Mouse (Mus musculus) right cerebral cortex, postnatal 10 days (tissue): ENCODE results near the gene Tbl2.
A peak's percentile ranks its signal among the peaks of the same experiment; 100 is the strongest.

Experiments used
- DNase-seq, 2 experiments: peaks; one replicate each; pipeline ENCODE4 v3.0.0; 2021; ENCODE audit warnings: low spot score in 2 of 2

Gene Tbl2

DNA sequence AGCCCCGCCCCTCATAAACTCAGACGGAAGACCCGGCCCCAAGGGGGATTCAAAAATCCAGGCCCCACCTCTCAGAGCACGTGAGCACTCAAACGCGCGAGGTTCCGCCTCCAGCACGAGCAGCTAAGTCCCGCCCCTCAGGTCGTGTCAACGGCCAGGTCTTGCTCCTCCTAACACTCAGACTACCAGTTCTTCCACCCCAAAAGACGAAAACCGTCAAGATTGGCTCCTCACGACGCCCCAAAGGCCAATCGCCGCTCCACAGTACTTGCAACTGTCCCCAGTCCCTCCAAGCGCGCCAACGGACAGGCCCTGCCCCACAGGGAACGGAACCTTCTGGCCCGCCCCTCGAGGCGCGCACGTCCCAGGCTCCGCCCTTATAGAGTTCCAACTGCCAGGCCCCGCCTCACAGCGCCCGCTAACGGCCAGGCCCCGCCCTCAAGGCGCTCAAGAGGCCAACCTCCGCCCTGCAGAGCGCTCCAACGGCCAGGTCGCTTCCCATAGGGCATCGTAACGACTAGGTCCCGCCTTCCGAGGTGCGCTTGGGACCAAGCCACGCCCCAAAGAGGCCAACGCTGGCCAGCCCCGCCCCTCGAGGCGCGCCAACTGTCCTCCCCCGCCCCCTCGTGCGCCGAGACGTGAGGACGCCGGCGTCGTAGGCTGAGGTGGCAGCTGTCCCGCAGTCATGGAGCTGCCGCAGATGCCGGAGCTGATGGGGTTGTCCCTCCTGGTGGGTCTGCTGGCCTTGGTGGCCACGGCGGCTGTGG lies at the start of gene Tbl2:
Gene Tbl2, plus strand, starts transcription at position 605 of the 767 bp plus-strand sequence.
- DNase-seq: peak; percentile 98

DNA sequence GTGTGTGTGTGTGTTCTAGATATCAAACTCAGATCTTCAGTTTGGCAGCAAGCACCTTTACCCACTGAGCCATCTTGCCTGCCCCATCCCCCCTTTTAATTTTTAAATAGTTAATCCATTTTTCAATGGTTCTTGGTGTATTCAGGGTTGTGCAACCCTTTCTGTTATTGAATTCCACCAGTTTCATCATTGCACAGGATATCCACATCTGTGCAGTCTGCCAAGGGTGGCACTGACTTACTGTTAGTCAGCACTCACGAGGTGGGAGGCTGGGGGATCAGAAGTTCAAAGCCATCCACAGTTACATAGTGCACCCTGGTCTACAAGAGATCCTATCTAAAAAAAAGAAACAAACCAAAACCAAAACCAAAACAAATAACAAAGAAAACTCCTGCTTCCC lies 48.5 kb upstream of the Tbl2 start:
- DNase-seq: no peak

GRCm38 (mm10) chr5:135103999-135104660 lies 45.3 kb upstream of the Tbl2 start:
- no peak for DNase-seq

DNA sequence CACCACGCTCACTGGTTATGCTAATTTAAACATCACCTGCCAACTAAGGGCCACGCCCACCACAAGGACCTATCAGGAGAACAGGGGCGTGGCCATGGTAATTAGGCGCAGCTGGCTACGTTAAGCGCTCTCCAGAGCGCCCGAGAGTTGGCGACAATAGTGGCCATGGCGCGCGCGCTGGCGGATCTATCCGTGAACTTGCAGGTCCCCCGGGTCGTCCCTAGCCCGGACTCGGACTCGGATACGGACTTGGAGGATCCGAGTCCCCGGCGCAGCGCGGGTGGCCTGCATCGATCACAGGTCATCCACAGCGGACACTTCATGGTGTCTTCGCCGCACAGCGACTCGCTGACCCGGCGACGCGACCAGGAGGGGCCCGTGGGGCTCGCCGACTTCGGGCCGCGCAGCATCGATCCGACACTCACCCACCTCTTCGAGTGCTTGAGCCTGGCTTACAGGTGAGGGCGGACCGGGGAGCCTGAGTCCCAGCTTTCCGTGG lies 42.6 kb upstream of the Tbl2 start:
- peak; percentile 81 to 87 for DNase-seq

DNA sequence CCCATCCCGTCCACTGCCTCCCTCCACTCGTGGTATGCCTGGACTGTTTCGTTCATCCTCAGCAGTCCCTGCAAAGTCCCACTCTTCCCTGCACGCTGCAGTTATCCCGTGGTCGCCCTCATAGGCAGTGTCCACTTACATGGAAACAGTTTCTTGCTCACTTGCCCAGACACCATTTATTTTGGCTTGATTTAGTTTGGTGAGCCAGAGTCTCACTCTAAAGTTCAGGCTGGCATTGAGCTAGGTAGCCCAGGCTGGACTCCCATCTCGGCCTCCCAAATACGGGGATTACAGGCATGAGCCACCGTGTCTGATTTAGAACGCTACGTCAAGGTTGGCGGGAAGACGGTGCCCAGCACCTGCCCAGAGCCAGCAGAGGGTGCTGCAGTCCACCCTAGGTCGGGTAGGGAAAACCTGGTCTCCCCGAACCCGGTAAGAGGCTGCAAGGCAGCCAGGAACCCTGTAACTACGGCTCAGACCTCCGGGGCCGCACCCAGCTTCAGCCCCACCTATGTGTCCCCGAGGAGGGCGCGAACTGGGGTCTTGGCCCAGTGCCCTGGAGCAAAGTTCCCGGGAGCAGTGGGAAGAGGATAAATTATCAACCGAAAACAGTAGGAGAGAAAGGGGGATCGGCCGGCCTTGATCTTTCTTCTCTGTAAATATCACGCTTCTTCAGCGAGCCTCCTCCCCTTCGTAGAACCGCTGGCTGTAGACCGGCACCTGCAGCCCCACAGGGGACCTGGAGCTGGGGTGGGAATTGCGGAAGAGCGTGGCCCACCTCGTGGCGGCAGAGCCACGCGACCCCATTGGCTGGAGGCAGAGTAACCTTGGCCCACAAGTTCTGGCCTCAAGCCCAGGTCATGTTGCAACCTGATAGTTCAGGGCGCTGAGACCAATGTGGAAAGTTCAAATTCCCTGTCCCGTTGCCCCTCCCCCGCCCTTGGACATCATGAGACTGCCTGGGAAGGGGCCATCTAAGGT lies 41.6 kb upstream of the Tbl2 start:
- DNase-seq: peak; percentile 34 to 44

GRCm38 (mm10) chr5:135109017-135109416 lies 40.4 kb upstream of the Tbl2 start:
- no peak for DNase-seq

- DNase-seq: no peak
These were observed 40.0 kb upstream of the Tbl2 start for GRCm38 (mm10) chr5:135109426-135109825.

DNA sequence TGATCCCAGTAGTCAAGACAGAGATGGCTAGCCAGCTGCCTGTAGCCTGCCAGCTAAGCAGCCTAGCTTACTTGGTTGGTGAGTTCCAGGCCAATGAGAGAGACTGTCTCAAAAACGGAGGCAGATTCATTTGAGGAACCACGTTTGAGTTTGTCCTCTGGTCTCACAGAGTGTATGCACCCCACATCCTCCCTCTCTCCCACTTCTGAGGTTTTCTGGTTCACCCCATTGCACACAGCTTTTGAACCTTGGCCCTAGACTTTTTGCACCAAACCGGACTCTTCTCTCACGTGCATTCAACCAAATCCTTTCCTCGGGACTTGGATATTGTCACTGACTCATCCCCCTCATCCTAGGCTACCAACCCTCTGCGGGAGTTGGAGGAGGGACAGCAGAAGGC lies 39.5 kb upstream of the Tbl2 start:
- DNase-seq: no peak

- DNase-seq: no peak
These were observed 35.7 kb upstream of the Tbl2 start for GRCm38 (mm10) chr5:135113782-135114181.

DNA sequence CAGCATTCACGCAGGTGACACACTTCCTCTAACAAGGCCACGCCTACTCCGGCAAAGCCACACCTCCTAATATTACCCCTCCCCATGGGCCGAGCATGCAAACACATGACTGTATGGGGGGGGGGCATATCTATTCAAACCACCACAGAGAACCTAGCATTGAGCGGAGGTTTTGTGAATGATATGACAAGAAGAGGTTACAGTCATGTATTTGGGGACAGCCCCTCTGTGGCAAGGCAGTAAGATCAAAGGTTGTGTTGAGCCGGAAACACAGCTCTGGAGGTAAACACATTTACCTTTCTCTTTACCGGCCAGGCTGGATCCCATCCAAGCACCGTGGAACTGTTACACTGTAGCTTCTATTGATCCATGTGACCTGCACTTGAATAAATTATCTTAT lies 34.2 kb upstream of the Tbl2 start:
- no peak for DNase-seq

GRCm38 (mm10) chr5:135118589-135119081 lies 30.8 kb upstream of the Tbl2 start:
- peak; percentile 35 to 47 for DNase-seq

DNA sequence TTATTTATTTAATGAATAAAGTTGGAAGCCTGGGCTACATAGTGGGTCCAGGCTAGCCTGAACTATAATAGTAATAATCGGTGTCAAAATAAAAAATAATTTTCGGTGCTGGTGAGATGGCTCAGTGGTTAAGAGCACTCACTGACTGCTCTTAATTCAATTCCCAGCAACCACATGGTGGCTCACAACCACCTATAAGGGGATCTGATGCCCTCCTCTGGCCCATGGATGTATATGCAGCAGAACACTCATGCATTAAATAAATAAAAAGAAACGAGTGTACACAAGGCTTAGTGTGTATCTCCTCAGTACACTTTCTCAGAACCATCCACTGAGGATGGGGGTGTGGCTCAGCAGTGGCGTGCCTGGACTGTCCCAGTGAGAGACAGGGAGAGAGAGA lies 28.7 kb upstream of the Tbl2 start:
- DNase-seq: no peak

DNA sequence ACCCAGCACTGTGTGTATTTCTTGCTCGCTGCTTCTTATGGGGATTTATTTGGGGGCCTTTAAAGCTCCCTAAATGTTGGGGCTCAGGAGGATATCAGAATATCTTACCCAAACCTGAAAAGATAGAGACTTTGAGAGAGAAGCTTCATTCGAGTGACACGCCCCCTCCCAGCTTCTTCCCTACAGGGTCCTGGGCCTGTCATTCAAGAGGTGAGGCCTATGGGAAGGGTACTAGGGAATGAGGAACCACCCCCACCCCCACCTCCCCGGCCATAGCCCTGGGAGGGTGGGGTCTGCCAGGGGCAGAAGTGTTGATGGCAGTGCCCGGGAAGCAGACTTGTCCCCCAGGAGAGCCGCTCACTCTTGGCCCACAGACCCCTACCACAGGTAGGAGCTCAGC lies 23.3 kb upstream of the Tbl2 start:
- peak; percentile 56 to 65 for DNase-seq

DNA sequence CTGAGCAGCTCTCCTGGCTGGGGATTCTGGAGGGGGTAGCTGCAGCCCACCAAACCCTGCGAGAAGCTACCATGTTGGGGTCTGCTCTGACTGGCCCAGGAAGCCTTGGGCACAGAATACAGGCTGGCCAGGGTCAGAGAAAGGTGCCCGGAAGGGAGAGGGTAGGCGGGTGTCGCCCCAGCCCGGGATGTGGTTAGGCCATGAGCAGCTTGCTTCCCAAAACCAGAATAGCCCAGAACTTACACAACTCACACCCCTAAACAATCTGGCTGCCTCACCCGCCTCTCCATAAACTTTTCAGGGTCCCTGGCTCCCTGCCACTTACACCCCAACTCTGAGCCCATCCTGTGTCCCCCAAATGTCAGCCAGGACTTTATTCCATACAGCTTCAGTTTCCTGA lies 21.8 kb upstream of the Tbl2 start:
- no peak for DNase-seq

GRCm38 (mm10) chr5:135129747-135130146 lies 19.7 kb upstream of the Tbl2 start:
- DNase-seq: no peak

- peak in 1 of 2 experiments; percentile 35 for DNase-seq
These were observed 15.6 kb upstream of the Tbl2 start for GRCm38 (mm10) chr5:135133736-135134405.

DNA sequence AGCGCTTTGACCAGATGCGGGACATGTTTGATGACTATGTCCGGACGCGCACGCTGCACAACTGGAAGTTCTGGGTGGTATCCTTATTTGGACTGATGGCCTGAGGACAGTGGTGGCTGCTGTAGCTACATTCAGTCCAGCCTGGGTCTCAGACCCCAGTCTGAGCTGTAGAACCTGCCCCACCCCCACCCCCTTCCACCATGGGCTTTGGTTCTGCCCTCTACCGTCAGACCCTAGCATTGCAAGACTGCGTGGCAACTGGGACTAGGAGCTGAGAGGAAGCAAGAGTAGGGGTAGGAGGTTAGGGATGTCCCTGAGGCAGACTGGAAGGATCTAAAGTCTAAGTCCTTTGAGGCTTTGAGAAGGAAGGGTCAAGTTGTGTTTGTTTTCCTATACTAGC lies 14.9 kb upstream of the Tbl2 start:
- peak in 1 of 2 experiments; percentile 29 for DNase-seq

DNA sequence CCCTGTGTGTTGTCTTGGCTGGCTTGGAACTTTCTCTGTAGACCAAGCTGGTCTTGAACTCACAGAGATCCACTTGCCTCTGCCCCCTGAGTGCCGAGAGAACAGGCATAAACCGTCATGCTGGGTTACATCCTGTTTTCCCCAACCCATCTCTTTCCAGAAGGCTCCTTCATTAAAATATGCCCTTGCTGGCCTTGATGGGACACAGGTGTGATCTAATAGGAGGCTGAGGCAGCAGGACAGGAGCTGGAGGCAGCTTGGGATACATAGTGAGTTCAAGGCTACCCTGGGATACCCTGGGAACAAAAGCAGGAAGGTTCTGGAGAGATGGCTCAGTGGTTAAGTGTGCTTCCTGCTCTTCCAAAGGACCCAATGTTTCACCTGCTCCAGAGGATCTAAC lies 9.6 kb upstream of the Tbl2 start:
- DNase-seq: no peak

DNA sequence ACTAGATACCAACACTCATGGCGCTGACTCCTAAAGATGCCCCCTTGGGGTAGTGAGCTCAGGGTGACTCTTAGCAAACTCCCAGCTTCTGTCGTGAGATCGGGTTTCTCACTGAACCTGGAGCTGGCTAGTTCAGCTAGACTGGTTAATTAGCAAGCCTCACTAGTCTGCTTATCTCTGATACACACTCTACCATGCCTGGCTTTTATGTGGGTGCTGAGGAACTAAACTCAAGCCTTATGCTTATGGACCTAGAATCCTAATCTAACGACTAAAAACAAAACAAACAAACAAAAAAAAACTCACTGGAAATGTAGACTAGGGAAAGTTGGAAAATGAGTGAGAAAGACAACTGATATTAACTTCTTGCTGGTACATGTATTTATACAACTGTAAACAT lies 5.0 kb upstream of the Tbl2 start:
- DNase-seq: no peak

GRCm38 (mm10) chr5:135145532-135145931 lies 3.9 kb upstream of the Tbl2 start:
- DNase-seq: peak; percentile 45 to 49

DNA sequence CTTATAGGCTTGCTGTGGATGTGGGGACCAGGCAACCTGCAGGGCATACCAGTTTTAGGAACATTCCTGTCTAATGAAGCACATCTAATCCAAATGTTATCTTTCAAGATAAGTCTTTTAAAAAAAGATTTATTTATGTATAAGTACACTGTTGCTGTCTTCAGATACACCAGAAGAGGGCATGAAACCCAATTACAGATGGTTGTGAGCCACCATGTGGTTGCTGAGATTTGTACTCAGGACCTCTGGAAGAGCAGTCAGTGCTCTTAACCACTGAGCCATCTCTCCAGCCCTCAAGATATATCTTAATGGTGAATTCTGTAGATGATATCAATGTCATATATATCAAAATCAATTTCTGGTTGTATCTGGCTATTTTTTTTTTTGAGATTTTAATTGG lies 3.5 kb upstream of the Tbl2 start:
- DNase-seq: no peak
